Mouse (Mus musculus): ENCODE measurements at regions not wholly inside any gene's neighbourhood (a gene's known extent, or its start where the extent isn't known, plus 50 kb on each side); places are given as distances from the start of the nearest gene placed in this dataset.

DNA sequence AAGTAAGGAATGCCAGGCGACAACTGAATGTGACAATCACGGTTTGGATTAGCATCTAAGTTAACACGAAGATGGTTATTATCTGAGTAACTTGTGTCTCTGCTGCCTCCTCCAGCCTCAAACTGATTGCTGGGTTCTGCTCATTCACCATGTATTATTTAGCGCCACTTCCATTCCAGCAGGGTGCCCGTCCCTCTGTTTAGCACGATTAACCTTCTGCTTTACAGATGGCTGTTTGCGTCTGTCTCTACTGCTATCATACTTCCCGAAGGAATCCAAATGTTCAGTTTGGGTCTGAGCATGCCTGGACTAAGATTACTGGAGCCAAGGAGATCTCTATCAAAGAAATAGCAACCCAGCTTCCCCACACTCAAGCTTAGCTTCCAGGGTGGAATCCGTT is 95.6 kb downstream of the Cyp26a1 start:
- POLR2A ChIA-PET: no interaction called here
- H3K27me3 ChIP-seq: no peaks in the 10 kb centered on the region
- ATAC-seq (no peak), DNase-seq (ENCODE audit: low read depth, low spot score) (no peak)
- CTCF ChIA-PET: no interaction called here
- in situ Hi-C loops (cut with MboI; ENCODE audit: low pct_unique_long_range_greater_than_20kb): no loop called here
- TF ChIP-seq CTCF (IDR thresholded peaks at IDR 0.05): no peak

DNA sequence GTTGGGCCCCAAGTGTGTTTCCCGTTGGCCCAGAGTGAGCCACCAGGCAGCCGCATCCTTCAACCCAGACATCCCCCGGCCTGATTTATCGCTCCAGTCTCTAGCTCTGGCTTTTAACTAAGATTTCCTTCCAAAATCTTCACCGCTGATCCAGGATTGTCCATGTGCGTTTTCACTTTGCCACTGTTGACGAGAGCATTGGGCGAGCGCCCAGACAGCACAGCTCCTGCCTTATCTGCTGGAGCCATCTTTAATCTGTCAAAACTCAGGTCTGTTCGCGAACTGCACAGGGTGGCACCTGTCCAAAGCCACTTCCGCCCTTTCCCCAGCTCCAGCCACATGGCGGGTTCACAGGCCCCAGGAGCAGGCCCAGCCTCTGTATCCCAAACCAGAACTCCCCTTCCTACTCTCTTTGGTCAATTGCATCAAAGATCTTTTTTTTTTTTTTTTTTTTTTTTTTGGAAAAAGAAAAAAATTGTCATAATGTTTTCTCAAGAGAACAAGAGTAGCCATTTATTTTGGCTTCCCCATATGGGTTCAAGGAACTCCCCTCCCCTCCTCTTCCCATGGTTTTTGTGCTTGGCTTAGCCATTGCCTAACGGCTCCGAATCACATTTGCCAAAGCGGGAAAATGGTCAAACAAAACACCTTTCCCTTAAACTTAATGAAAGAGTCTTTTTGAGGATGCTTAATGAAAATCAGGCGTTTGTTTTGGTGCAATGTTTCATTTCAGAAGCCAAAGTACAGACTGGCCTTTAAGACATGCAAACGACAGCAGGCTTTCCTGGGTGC is 98.2 kb downstream of the Cyp26a1 start:
- ChIA-PET POLR2A (no interaction called here), CTCF (no interaction called here)
- TF ChIP-seq CTCF (IDR thresholded peaks at IDR 0.05): no peak
- in situ Hi-C loops (cut with MboI; ENCODE audit: low pct_unique_long_range_greater_than_20kb): no loop called here
- ATAC-seq (no peak), DNase-seq (ENCODE audit: low read depth, low spot score) (no peak)
- no peaks in the 10 kb centered on the region for H3K27me3 ChIP-seq

GRCm38 (mm10) chr19:37800161-37800660 is 102.6 kb downstream of the Cyp26a1 start:
- H3K27me3 ChIP-seq: no peaks in the 10 kb centered on the region
- POLR2A ChIA-PET: no interaction called here
- ATAC-seq: no peak
- no peak for DNase-seq (ENCODE audit: low read depth, low spot score)
- CTCF ChIA-PET: no interaction called here
- no peak for TF ChIP-seq CTCF (IDR thresholded peaks at IDR 0.05)
- in situ Hi-C loops (cut with MboI; ENCODE audit: low pct_unique_long_range_greater_than_20kb): no loop called here

DNA sequence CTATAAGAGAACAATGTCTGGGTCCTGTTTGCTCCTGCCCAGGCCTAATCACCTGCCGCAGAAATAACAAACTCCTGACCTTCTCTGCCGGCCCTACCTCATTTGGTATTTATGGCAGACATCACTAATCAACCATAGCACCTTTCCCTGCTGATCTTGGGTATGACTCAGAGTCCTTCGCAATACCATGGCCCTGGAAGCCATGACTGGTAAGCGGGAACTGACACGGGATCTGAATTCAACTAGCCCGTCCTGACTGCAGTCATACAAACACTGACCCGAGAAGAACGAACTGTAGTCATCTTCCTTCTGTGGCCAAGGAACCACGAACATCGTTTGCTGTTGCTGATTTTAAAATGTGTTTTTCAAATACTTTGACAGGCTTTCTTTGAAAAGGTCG is 112.1 kb downstream of the Cyp26a1 start:
- in situ Hi-C loops (cut with MboI; ENCODE audit: low pct_unique_long_range_greater_than_20kb): no loop called here
- no peaks in the 10 kb centered on the region for H3K27me3 ChIP-seq
- ChIA-PET POLR2A (interaction anchor here (0.8 kb wide), 1 partner anchor 27 kb away, joined by 3 read pairs; no protein-coding TSS in a partner anchor), CTCF (interaction anchor here (1.8 kb wide), 1 partner anchor 14 kb away, joined by 5 read pairs; no protein-coding TSS in a partner anchor)
- DNase-seq (ENCODE audit: low read depth, low spot score) (no peak), ATAC-seq (no peak)
- TF ChIP-seq CTCF (IDR thresholded peaks at IDR 0.05): no peak

- CTCF ChIA-PET: interaction anchor here (1.2 to 1.8 kb wide), 2 partner anchors 13 to 22 kb away, joined by 3 to 6 read pairs; no protein-coding TSS in a partner anchor
- DNase-seq (ENCODE audit: low read depth, low spot score) (peak; percentile 78), ATAC-seq (peak; percentile 81)
- no peak for TF ChIP-seq CTCF (IDR thresholded peaks at IDR 0.05)
- no peaks in the 10 kb centered on the region for H3K27me3 ChIP-seq
- in situ Hi-C loops (cut with MboI; ENCODE audit: low pct_unique_long_range_greater_than_20kb): no loop called here
- POLR2A ChIA-PET: no interaction called here
These were observed 116.8 kb downstream of the Cyp26a1 start for GRCm38 (mm10) chr19:37814089-37815073.

DNA sequence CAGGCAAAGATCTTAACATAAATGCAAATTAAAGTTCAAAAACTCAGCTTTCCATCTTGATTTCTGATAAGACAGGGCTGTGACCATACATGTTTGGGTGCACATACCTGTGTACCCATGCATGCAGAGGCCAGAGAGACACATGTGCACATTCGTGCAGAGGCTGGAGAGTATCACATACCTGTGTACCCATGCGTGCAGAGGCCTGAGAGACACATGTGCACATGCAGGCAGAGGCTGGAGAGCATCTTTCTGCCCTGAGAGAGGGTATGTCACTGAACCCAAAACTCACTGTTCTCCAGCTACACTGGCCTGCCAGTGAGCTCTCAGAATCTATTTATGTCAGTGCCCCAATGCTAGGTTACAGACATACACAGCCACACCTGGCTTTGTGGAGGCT is 118.0 kb downstream of the Cyp26a1 start:
- ChIA-PET CTCF (interaction anchor here (0.6 kb wide), 1 partner anchor 10 kb away, joined by 3 read pairs; no protein-coding TSS in a partner anchor), POLR2A (no interaction called here)
- no peak for DNase-seq (ENCODE audit: low read depth, low spot score)
- no peak for TF ChIP-seq CTCF (IDR thresholded peaks at IDR 0.05)
- no peak for ATAC-seq
- in situ Hi-C loops (cut with MboI; ENCODE audit: low pct_unique_long_range_greater_than_20kb): no loop called here
- H3K27me3 ChIP-seq: no peaks in the 10 kb centered on the region

DNA sequence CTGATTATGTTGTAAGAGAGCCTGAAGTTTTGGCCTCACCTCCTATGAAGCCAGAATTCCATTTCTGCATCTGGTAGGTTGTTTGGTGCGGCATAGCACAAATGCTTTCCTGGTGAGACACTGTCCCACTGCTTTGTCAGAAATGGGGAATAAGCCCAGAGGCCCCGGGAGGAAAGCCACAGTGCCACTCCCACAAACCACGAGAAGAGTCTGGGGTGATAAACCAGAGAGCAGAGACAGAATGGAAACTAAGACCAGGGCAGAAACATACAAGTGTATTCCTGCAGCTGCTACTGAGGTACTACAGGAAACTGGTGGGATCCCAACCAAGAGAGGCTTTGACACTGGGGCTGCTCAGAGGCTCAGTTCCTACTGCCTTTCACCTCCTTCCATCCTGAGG is 123.6 kb downstream of the Cyp26a1 start:
- ATAC-seq (peak; percentile 93), DNase-seq (ENCODE audit: low read depth, low spot score) (peak; percentile 73)
- no peak for TF ChIP-seq CTCF (IDR thresholded peaks at IDR 0.05)
- in situ Hi-C loops (cut with MboI; ENCODE audit: low pct_unique_long_range_greater_than_20kb): loop anchor here (5.0 kb wide), 1 partner anchor 84 kb away; no protein-coding TSS in a partner anchor
- POLR2A ChIA-PET: no interaction called here
- CTCF ChIA-PET: interaction anchor here (1.3 kb wide), 1 partner anchor 120 kb away, joined by 3 read pairs; no protein-coding TSS in a partner anchor
- H3K27me3 ChIP-seq: no peaks in the 10 kb centered on the region

DNA sequence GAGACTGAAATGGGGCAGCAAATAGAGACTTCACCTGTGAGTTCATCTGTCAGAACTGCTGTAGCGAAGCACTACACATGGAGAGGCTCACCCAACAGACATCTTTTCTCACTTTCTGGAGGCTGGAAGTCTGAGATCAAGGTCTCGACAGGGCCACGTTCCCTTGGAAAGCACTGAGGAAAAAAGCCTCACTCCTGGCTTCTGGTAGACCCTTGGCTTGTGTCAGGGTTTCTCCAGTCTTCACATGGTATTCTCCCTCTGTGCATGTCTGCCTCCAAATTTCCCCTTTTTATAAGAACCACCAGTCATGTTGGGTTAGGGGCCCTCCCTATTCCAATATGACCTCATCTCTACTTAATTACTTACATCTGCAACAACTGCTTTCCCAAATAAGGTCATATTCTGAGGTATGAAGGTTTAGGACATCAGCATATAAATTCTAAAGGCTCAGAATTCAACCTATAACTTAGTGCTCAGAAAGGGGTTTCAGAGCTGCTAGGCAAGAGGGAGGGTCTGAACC is 124.1 kb downstream of the Cyp26a1 start:
- in situ Hi-C loops (cut with MboI; ENCODE audit: low pct_unique_long_range_greater_than_20kb): loop anchor here (5.0 kb wide), 1 partner anchor 84 kb away; no protein-coding TSS in a partner anchor

DNA sequence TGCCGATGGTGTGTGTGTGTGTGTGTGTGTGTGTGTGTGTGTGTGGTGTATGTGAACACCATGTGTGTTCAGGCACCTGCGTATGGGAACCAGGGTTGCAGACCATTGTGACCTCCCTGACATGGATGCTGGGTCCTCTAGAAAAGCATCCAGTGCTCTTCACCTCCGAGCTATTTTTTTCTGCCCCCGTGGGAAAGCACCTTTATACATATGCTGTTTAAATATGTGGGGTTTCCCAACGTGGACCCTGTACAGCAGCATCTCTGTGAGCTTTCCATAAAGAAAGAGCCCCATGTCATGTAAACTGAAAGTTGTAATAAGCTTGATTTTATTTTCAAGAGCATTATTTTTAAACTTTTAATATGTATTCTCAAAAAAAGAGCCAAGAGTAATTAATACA is 126.6 kb downstream of the Cyp26a1 start:
- DNase-seq (ENCODE audit: low read depth, low spot score) (no peak), ATAC-seq (no peak)
- ChIA-PET POLR2A (interaction anchor here (0.8 kb wide), 1 partner anchor 18 kb away, joined by 4 read pairs; no protein-coding TSS in a partner anchor), CTCF (interaction anchor here (1.4 to 2.0 kb wide), 2 partner anchors 12 to 15 kb away, joined by 5 to 8 read pairs; no protein-coding TSS in a partner anchor)
- TF ChIP-seq CTCF (IDR thresholded peaks at IDR 0.05): no peak
- in situ Hi-C loops (cut with MboI; ENCODE audit: low pct_unique_long_range_greater_than_20kb): loop anchor here (5.0 kb wide), 1 partner anchor 87 kb away; no protein-coding TSS in a partner anchor
- H3K27me3 ChIP-seq: no peaks in the 10 kb centered on the region

More for the DNA sequence above, 124.1 kb downstream of the Cyp26a1 start:
- CTCF ChIA-PET: interaction anchor here (1.3 kb wide), 1 partner anchor 121 kb away, joined by 3 read pairs; no protein-coding TSS in a partner anchor
- TF ChIP-seq CTCF (IDR thresholded peaks at IDR 0.05): no peak
- DNase-seq (ENCODE audit: low read depth, low spot score) (no peak), ATAC-seq (peak; percentile 22)
- no peaks in the 10 kb centered on the region for H3K27me3 ChIP-seq
- POLR2A ChIA-PET: no interaction called here

GRCm38 (mm10) chr19:37831406-37831805 is 133.8 kb downstream of the Cyp26a1 start:
- no peak for DNase-seq (ENCODE audit: low read depth, low spot score)
- in situ Hi-C loops (cut with MboI; ENCODE audit: low pct_unique_long_range_greater_than_20kb): loop anchor here (5.0 kb wide), 1 partner anchor 129 kb away; no protein-coding TSS in a partner anchor
- ChIA-PET POLR2A (no interaction called here), CTCF (no interaction called here)
- no peaks in the 10 kb centered on the region for H3K27me3 ChIP-seq
- no peak for TF ChIP-seq CTCF (IDR thresholded peaks at IDR 0.05)
- no peak for ATAC-seq
